Mouse (Mus musculus) forebrain, postnatal 0 days (tissue): ENCODE results near the gene Ubqln2. TPM values are rescaled to one million over a fixed set of nuclear protein-coding genes. Genes with fewer than 3 reads are reported as not detected.

Experiments
- ATAC-seq: fragments of 200-750 bp; cut with Nextera tagmentation; 2 replicates; pipeline ENCODE4 v1.8.0; 2017; ENCODE audit warnings: mild to moderate bottlenecking, moderate library complexity
- DNase-seq: peaks from one replicate; pipeline ENCODE4 v3.0.0-alpha.2; 2015
- H3K27ac ChIP-seq: fragments of 300-500 bp; sonication (generic); 2 replicates; pipeline ENCODE4 v1.5.1; 2014; ENCODE audit warnings: low read depth, mild to moderate bottlenecking, antibody characterized with exemption, low read length, moderate library complexity, mixed read lengths
- H3K27me3 ChIP-seq: fragments of 300-500 bp; sonication (generic); 2 replicates; pipeline ENCODE4 v1.6.1; 2014; ENCODE audit warnings: mild to moderate bottlenecking, low read length, mixed read lengths; ENCODE audit not compliant: insufficient read depth
- H3K36me3 ChIP-seq: fragments of 300-500 bp; sonication (generic); 2 replicates; pipeline ENCODE4 v1.6.1; 2014; ENCODE audit warnings: mild to moderate bottlenecking, moderate library complexity; ENCODE audit not compliant: insufficient read depth
- H3K4me1 ChIP-seq: fragments of 300-500 bp; sonication (generic); 2 replicates; pipeline ENCODE4 v1.6.1; 2014; ENCODE audit warnings: antibody characterized with exemption; ENCODE audit not compliant: insufficient read depth
- H3K4me2 ChIP-seq: fragments of 300-500 bp; sonication (generic); 2 replicates; pipeline ENCODE4 v1.6.1; 2014; ENCODE audit warnings: low read depth, mild to moderate bottlenecking, moderate library complexity
- H3K4me3 ChIP-seq: fragments of 300-500 bp; sonication (generic); 2 replicates; pipeline ENCODE4 v1.5.1; 2014; ENCODE audit warnings: low read depth, low read length, mixed read lengths
- H3K9ac ChIP-seq: fragments of 300-500 bp; sonication (generic); 2 replicates; pipeline ENCODE4 v1.6.1; 2014; ENCODE audit warnings: mild to moderate bottlenecking
- H3K9me3 ChIP-seq: fragments of 300-500 bp; sonication (generic); 2 replicates; pipeline ENCODE4 v1.6.1; 2016; ENCODE audit warnings: low read length
- CTCF ChIP-seq: sonication (generic); IDR thresholded peaks from 2 replicates; pipeline ENCODE4 v1.5.1; 2016; ENCODE audit warnings: antibody characterized with exemption, control low read depth, low read depth
- whole genome bisulfite sequencing: fragments of 180-500 bp; shearing (Covaris S2); extraction: QIAGEN DNeasy Blood & Tissue Kit; methylation state at CpG from one replicate; pipeline ENCODE4 v1.1.7; 2014; 5-methylcytosine and 5-hydroxymethylcytosine counted together
- polyA plus RNA-seq: library from polyadenylated mRNA; unstranded; fragments of >200 nt; fragmentation: Nextera tagmentation; extraction: Ambion mirVana; gene quantifications from 2 replicates; pipeline ENCODE4 v1.2.1, GENCODE M21; 2015
- total RNA-seq: library from RNA; depleted of rRNA; stranded (reverse); fragments of >200 nt; gene quantifications from 2 replicates; pipeline ENCODE4 v1.2.3, GENCODE M21; 2014; rRNA removed

Ubqln2 gene
- total RNA-seq, result 52.2 and 87.1 TPM in 2 replicates
- polyA plus RNA-seq, result 41.2 and 53.9 TPM in 2 replicates

GRCm38 (mm10) chrX:153497688-153498516, at the start of gene Ubqln2:
Gene Ubqln2, plus strand, starts transcription at chrX:153498227.
- H3K4me2 ChIP-seq, result peak within 1 kb of the TSS; percentile 64
- H3K36me3 ChIP-seq, result no peaks in the 10 kb centered on the region
- no peaks in the 10 kb centered on the region for H3K9me3 ChIP-seq
- H3K4me1 ChIP-seq, result no peaks in the 10 kb centered on the region
- ATAC-seq (peak; percentile 89), DNase-seq (peak; percentile 83)
- H3K27me3 ChIP-seq, result no peaks in the 10 kb centered on the region
- H3K4me3 ChIP-seq, result peak within 1 kb of the TSS; percentile 50
- peak within 1 kb of the TSS; percentile 97 for H3K27ac ChIP-seq
- no peak for TF ChIP-seq CTCF
- WGBS, result 22% methylated on average over 73 of the region's 76 CpGs
- peak within 1 kb of the TSS; percentile 78 for H3K9ac ChIP-seq

GRCm38 (mm10) chrX:153451946-153452345, 46.1 kb upstream of the Ubqln2 start:
- Histone ChIP-seq H3K9ac (no peak overlapping the region), H3K4me1 (no peaks in the 10 kb centered on the region), H3K4me2 (no peak overlapping the region), H3K4me3 (no peak overlapping the region), H3K27ac (no peak overlapping the region), H3K9me3 (no peaks in the 10 kb centered on the region), H3K36me3 (no peaks in the 10 kb centered on the region), H3K27me3 (no peaks in the 10 kb centered on the region)
- ATAC-seq, result no peak
- DNase-seq, result no peak
- no peak for TF ChIP-seq CTCF
- 76% methylated on average over 5 of the region's 5 CpGs for WGBS

DNA sequence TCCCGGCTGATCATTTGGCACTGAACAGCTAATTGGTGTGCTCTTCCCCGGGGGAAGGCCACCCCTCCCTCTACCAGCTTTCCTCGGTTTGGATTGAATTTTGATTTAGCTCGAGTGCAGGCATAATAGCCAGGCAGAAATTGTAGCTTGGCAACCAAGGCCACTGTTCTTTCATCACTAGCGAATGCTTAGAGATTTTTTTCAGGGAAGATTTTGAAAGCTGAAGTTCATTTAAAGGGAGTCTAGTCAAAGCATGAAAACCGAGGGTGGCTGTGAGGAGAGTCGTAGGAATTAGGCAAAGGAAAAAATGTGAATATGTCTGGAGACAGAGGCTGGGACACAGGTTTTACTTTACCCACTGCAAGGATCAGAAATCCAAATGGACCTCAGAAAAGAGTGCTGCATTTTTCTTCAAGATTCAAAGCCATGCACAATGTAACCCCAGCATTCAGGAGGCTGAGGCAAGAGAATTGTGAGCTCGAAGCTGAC, 21.2 kb upstream of the Ubqln2 start:
- no peak overlapping the region for H3K4me2 ChIP-seq
- DNase-seq, result peak; percentile 34
- no peaks in the 10 kb centered on the region for H3K36me3 ChIP-seq
- 33% methylated on average over 8 of the region's 8 CpGs for WGBS
- H3K9me3 ChIP-seq, result no peaks in the 10 kb centered on the region
- H3K4me1 ChIP-seq, result no peaks in the 10 kb centered on the region
- H3K9ac ChIP-seq, result no peak overlapping the region
- peak; percentile 83 for ATAC-seq
- TF ChIP-seq CTCF, result no peak
- H3K27ac ChIP-seq, result peak overlapping the region; percentile 45; the same call in 1 of the 2 replicates
- H3K4me3 ChIP-seq, result no peak overlapping the region
- no peaks in the 10 kb centered on the region for H3K27me3 ChIP-seq

- ATAC-seq, result no peak
- Histone ChIP-seq H3K4me1 (no peaks in the 10 kb centered on the region), H3K4me3 (no peak overlapping the region), H3K27ac (no peak overlapping the region), H3K9me3 (no peaks in the 10 kb centered on the region), H3K36me3 (no peaks in the 10 kb centered on the region), H3K9ac (no peak overlapping the region), H3K27me3 (no peaks in the 10 kb centered on the region), H3K4me2 (no peak overlapping the region)
- no peak for DNase-seq
- 77% methylated on average over 3 of the region's 3 CpGs for WGBS
- TF ChIP-seq CTCF, result no peak
Measured at GRCm38 (mm10) chrX:153492326-153492725, 5.7 kb upstream of the Ubqln2 start.

DNA sequence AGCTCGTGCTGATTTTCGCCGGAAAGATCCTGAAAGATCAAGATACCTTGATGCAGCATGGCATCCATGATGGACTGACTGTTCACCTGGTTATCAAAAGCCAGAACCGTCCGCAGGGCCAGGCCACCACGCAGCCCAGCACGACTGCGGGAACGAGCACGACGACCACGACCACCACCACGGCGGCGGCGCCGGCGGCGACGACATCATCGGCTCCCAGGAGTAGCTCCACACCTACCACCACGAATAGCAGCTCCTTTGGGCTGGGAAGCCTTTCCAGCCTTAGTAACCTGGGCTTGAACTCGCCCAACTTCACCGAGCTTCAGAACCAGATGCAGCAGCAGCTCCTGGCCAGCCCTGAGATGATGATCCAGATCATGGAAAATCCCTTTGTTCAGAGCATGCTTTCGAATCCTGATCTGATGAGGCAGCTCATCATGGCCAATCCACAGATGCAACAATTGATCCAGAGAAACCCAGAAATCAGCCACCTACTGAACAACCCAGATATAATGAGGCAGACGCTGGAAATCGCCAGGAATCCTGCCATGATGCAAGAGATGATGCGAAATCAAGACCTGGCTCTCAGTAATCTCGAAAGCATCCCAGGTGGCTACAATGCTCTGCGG, 752 bp downstream of the Ubqln2 start:
- H3K27me3 ChIP-seq, result no peaks in the 10 kb centered on the region
- peak overlapping the region; percentile 97 for H3K27ac ChIP-seq
- H3K9ac ChIP-seq, result peak overlapping the region; percentile 78
- ATAC-seq (peak; percentile 16), DNase-seq (peak; percentile 63)
- H3K4me3 ChIP-seq, result peak overlapping the region; percentile 50
- H3K4me1 ChIP-seq, result no peaks in the 10 kb centered on the region
- WGBS, result 38% methylated on average over 30 of the region's 30 CpGs
- no peaks in the 10 kb centered on the region for H3K9me3 ChIP-seq
- peak overlapping the region; percentile 64 for H3K4me2 ChIP-seq
- H3K36me3 ChIP-seq, result no peaks in the 10 kb centered on the region
- TF ChIP-seq CTCF, result no peak

- TF ChIP-seq CTCF, result no peak
- H3K36me3 ChIP-seq, result no peaks in the 10 kb centered on the region
Measured at GRCm38 (mm10) chrX:153499294-153500046, 1.4 kb downstream of the Ubqln2 start.

More at GRCm38 (mm10) chrX:153499294-153500046, 1.4 kb downstream of the Ubqln2 start:
- H3K4me3 ChIP-seq, result peak overlapping the region; percentile 50
- peak overlapping the region; percentile 64 for H3K4me2 ChIP-seq
- H3K27ac ChIP-seq, result peak overlapping the region; percentile 97
- H3K4me1 ChIP-seq, result no peaks in the 10 kb centered on the region
- no peaks in the 10 kb centered on the region for H3K9me3 ChIP-seq
- 35% methylated on average over 32 of the region's 32 CpGs for WGBS
- peak overlapping the region; percentile 78 for H3K9ac ChIP-seq
- no peaks in the 10 kb centered on the region for H3K27me3 ChIP-seq
- peak; percentile 44 for DNase-seq
- peak; percentile 5; the same call in 1 of the 2 replicates for ATAC-seq
